8 mouse cellular contexts compared by ENCODE assay signal in genomic region chr19:5139640-5140039, GRCm38 (mm10). TPM values are rescaled to one million over a fixed set of nuclear protein-coding genes. Genes with fewer than 3 reads are reported as not detected.
A peak's percentile ranks its signal among the peaks of the same experiment; 100 is the strongest.
DNase-seq lines count a peak whose midpoint lies in the region; ATAC-seq lines count a peak whose summit lies in the region.

No protein-coding gene starts in this region.

- DNase-seq in 416B (ENCODE audit: low read depth), result peak; percentile 61
- DNase-seq in CD4-positive helper T cell, adult 2 months (ENCODE audit: low read depth, low spot score), result peak; percentile 44
- peak; percentile 71 for DNase-seq in cerebellum, adult 11-12 months
- DNase-seq in forelimb bud, embryonic 11.5 days (ENCODE audit: low read depth, low spot score), result peak; percentile 57
- peak; percentile 60 to 85 for DNase-seq in kidney, postnatal 36 days
- peak; percentile 72 for DNase-seq in right cerebral cortex, adult 18-20 months

- H3K4me1 ChIP-seq in lung, embryonic 16.5 days (replicated peaks; ENCODE audit: control insufficient read depth, insufficient read depth, low read length), result no peaks in the 10 kb centered on the region

- no peaks in the 10 kb centered on the region for H3K27me3 ChIP-seq in lung, embryonic 16.5 days (ENCODE audit: control insufficient read depth, insufficient read depth, low read depth, low read length)

- H3K36me3 ChIP-seq in lung, embryonic 16.5 days (ENCODE audit: control insufficient read depth, insufficient read depth, low read length), result peaks cover 14% of the 10 kb centered on the region; the same call in 1 of the 2 replicates

- H3K9ac ChIP-seq in lung, embryonic 16.5 days (ENCODE audit: low read length), result no peak overlapping the region

- no peak overlapping the region for H3K27ac ChIP-seq in lung, embryonic 16.5 days (ENCODE audit: low read length)

- H3K9me3 ChIP-seq in lung, embryonic 16.5 days (ENCODE audit: control insufficient read depth, low read length), result no peaks in the 10 kb centered on the region

- 0% methylated on average over 2 of the region's 2 CpGs for WGBS in lung, embryonic 16.5 days

- H3K4me3 ChIP-seq in lung, embryonic 16.5 days (ENCODE audit: low read length), result no peak overlapping the region

- no peak overlapping the region for H3K4me2 ChIP-seq in lung, embryonic 16.5 days (ENCODE audit: low read depth, low read length)

- peak; percentile 43; the same call in 1 of the 2 replicates for ATAC-seq in lung, embryonic 16.5 days (ENCODE audit: low read depth)
- ATAC-seq in activated CD4-positive, CD25-positive, alpha-beta regulatory T cell, adult 4 months, result no peak

RNA-seq across cellular contexts. Expression of gene Klc2, which starts 21.3 kb away (rescaled TPM):
- 14.6 and 17.0 TPM in 2 replicates for polyA plus RNA-seq in lung, embryonic 16.5 days (2015; fragmentation: Nextera tagmentation; extraction: Ambion mirVana)
- polyA plus RNA-seq in activated CD4-positive, CD25-positive, alpha-beta regulatory T cell, adult 4 months (2017; shearing (Covaris generic)), result 1 to 10 TPM; 4.6 to 6.7 TPM

RNA-seq across cellular contexts. Expression of gene Rab1b, which starts 32.8 kb away (rescaled TPM):
- 289 and 295 TPM in 2 replicates for polyA plus RNA-seq in lung, embryonic 16.5 days (2015; fragmentation: Nextera tagmentation; extraction: Ambion mirVana)
- polyA plus RNA-seq in activated CD4-positive, CD25-positive, alpha-beta regulatory T cell, adult 4 months (2017; shearing (Covaris generic)), result 100 to 1,000 TPM; 118 to 143 TPM

RNA-seq across cellular contexts. Expression of gene Cnih2, which starts 41.3 kb away (rescaled TPM):
- 5.6 and 7.0 TPM in 2 replicates for polyA plus RNA-seq in lung, embryonic 16.5 days (2015; fragmentation: Nextera tagmentation; extraction: Ambion mirVana)
- polyA plus RNA-seq in activated CD4-positive, CD25-positive, alpha-beta regulatory T cell, adult 4 months (2017; shearing (Covaris generic)), result not detected

RNA-seq across cellular contexts. Expression of gene Yif1a, which starts 51.3 kb away (rescaled TPM):
- polyA plus RNA-seq in lung, embryonic 16.5 days (2015; fragmentation: Nextera tagmentation; extraction: Ambion mirVana), result 95.3 and 101 TPM in 2 replicates
- 10 to 100 TPM; 49.2 to 51.1 TPM for polyA plus RNA-seq in activated CD4-positive, CD25-positive, alpha-beta regulatory T cell, adult 4 months (2017; shearing (Covaris generic))

RNA-seq across cellular contexts. Expression of gene Tmem151a, which starts 54.3 kb away (rescaled TPM):
- polyA plus RNA-seq in lung, embryonic 16.5 days (2015; fragmentation: Nextera tagmentation; extraction: Ambion mirVana), result 3.6 and 3.8 TPM in 2 replicates
- not detected for polyA plus RNA-seq in activated CD4-positive, CD25-positive, alpha-beta regulatory T cell, adult 4 months (2017; shearing (Covaris generic))
